Mouse (Mus musculus) E14TG2a.4 (cell line): ENCODE data around the gene Ntn1.

Source experiments
- CTCF ChIP-seq: conservative IDR thresholded peaks from 2 replicates; pipeline ENCODE4 v1.5.1; 2014; ENCODE audit warnings: low read length
- POU5F1 ChIP-seq: IDR thresholded peaks from 2 replicates; pipeline ENCODE4 v1.6.1; 2014; ENCODE audit warnings: low read length, borderline replicate concordance

DNA sequence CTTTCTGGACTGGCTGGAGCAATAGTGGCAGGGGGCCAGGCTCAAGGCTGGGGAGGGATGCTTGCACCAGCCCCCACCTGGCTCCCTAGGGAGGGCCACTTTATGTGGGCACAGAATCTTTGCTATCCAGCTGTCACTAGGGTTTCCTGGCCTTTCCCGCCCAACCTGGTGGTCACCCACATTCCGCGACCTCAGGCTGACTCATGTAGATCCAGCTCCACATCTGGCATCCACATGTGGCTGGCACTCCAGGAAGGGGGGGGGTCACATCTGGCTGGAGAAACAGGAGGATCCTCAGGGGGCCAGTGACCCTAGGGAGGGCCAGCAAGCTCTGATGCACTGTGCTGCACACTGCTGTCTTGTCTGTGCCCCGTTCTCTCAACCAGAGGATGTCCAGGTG, 179.9 kb downstream of the Ntn1 start:
- TF ChIP-seq CTCF: no peak
- no peak for TF ChIP-seq POU5F1
